Mouse (Mus musculus) neural tube, embryonic 11.5 days (tissue): ENCODE measurements around the gene Scrn1. TPM values are rescaled to one million over a fixed set of nuclear protein-coding genes. Genes with fewer than 3 reads are reported as not detected.

Source experiments
- ATAC-seq: fragments of 200-750 bp; cut with Nextera tagmentation; 2 replicates; pipeline ENCODE4 v1.8.0; 2017; ENCODE audit warnings: moderate number of reproducible peaks, mild to moderate bottlenecking, moderate TSS enrichment, moderate library complexity; ENCODE audit not compliant: insufficient read depth, low FRiP score, low TSS enrichment
- DNase-seq: peaks from one replicate; pipeline ENCODE4 v3.0.0-alpha.2; 2015; ENCODE audit warnings: low spot score
- H3K27ac ChIP-seq: fragments of 300-500 bp; sonication (generic); 2 replicates; pipeline ENCODE4 v1.5.1; 2014; ENCODE audit warnings: low read depth, mild to moderate bottlenecking, low read length
- H3K27me3 ChIP-seq: fragments of 300-500 bp; sonication (generic); 2 replicates; pipeline ENCODE4 v1.6.1; 2014; ENCODE audit warnings: mild to moderate bottlenecking, low read length, mixed read lengths; ENCODE audit not compliant: control insufficient read depth, insufficient read depth
- H3K36me3 ChIP-seq: fragments of 300-500 bp; sonication (generic); 2 replicates; pipeline ENCODE4 v1.6.1; 2014; ENCODE audit warnings: mild to moderate bottlenecking, low read length, moderate library complexity, mixed read lengths; ENCODE audit not compliant: control insufficient read depth, insufficient read depth
- H3K4me1 ChIP-seq: fragments of 300-500 bp; sonication (generic); 2 replicates; pipeline ENCODE4 v1.6.1; 2014; ENCODE audit warnings: low read length, mixed read lengths; ENCODE audit not compliant: control insufficient read depth, insufficient read depth
- H3K4me2 ChIP-seq: fragments of 300-500 bp; sonication (generic); 2 replicates; pipeline ENCODE4 v1.6.1; 2014; ENCODE audit warnings: low read depth, mild to moderate bottlenecking, moderate library complexity
- H3K4me3 ChIP-seq: fragments of 300-500 bp; sonication (generic); 2 replicates; pipeline ENCODE4 v1.5.1; 2014; ENCODE audit warnings: low read depth, low read length
- H3K9ac ChIP-seq: fragments of 300-500 bp; sonication (generic); 2 replicates; pipeline ENCODE4 v1.6.1; 2014; ENCODE audit warnings: mild to moderate bottlenecking, low read length
- H3K9me3 ChIP-seq: fragments of 300-500 bp; sonication (generic); 2 replicates; pipeline ENCODE4 v1.6.1; 2016; ENCODE audit warnings: low read length; ENCODE audit not compliant: control insufficient read depth
- WGBS: fragments of 180-500 bp; shearing (Covaris S2); extraction: QIAGEN DNeasy Blood & Tissue Kit; methylation state at CpG from one replicate; pipeline ENCODE4 v1.1.7; 2014; 5-methylcytosine and 5-hydroxymethylcytosine counted together
- polyA plus RNA-seq: library from polyadenylated mRNA; unstranded; fragments of >200 nt; fragmentation: Nextera tagmentation; extraction: Ambion mirVana; gene quantifications from 2 replicates; pipeline ENCODE4 v1.2.1, GENCODE M21; 2014

The Scrn1 gene
- polyA plus RNA-seq, 1 experiment from 2014 or later, result 66.7 TPM

- ATAC-seq, result no peak
- no peak overlapping the region for H3K4me3 ChIP-seq
Measured at GRCm38 (mm10) chr6:54506318-54506717, 60.0 kb downstream of the Scrn1 start.

GRCm38 (mm10) chr6:54502661-54503115 is 63.6 kb downstream of the Scrn1 start:
- Histone ChIP-seq H3K4me3 (no peak overlapping the region), H3K9ac (no peak overlapping the region), H3K4me2 (no peak overlapping the region), H3K27ac (no peak overlapping the region), H3K36me3 (no peaks in the 10 kb centered on the region), H3K9me3 (no peaks in the 10 kb centered on the region), H3K4me1 (no peaks in the 10 kb centered on the region), H3K27me3 (no peaks in the 10 kb centered on the region)
- 76% methylated on average over 6 of the region's 6 CpGs for WGBS
- no peak for ATAC-seq
- DNase-seq, result no peak

More at GRCm38 (mm10) chr6:54506318-54506717, 60.0 kb downstream of the Scrn1 start:
- WGBS, result 88% methylated on average over 11 of the region's 11 CpGs
- no peaks in the 10 kb centered on the region for H3K9me3 ChIP-seq
- H3K9ac ChIP-seq, result no peak overlapping the region
- peaks cover 3% of the 10 kb centered on the region for H3K4me1 ChIP-seq
- H3K27ac ChIP-seq, result no peak overlapping the region
- no peak overlapping the region for H3K4me2 ChIP-seq
- no peak for DNase-seq
- H3K27me3 ChIP-seq, result no peaks in the 10 kb centered on the region
- H3K36me3 ChIP-seq, result no peaks in the 10 kb centered on the region

GRCm38 (mm10) chr6:54496214-54496613 is 70.1 kb downstream of the Scrn1 start:
- no peaks in the 10 kb centered on the region for H3K4me1 ChIP-seq
- H3K9ac ChIP-seq, result no peak overlapping the region
- H3K27me3 ChIP-seq, result no peaks in the 10 kb centered on the region
- H3K27ac ChIP-seq, result no peak overlapping the region
- ATAC-seq (no peak), DNase-seq (no peak)
- no peaks in the 10 kb centered on the region for H3K9me3 ChIP-seq
- no peak overlapping the region for H3K4me3 ChIP-seq
- no peak overlapping the region for H3K4me2 ChIP-seq
- WGBS, result 87% methylated on average over 7 of the region's 7 CpGs
- H3K36me3 ChIP-seq, result no peaks in the 10 kb centered on the region

GRCm38 (mm10) chr6:54494612-54495398 is 71.5 kb downstream of the Scrn1 start:
- no peak overlapping the region for H3K27ac ChIP-seq

GRCm38 (mm10) chr6:54494097-54494496 is 72.2 kb downstream of the Scrn1 start:
- H3K9ac ChIP-seq, result no peak overlapping the region
- no peaks in the 10 kb centered on the region for H3K36me3 ChIP-seq
- no peak for ATAC-seq
- H3K9me3 ChIP-seq, result no peaks in the 10 kb centered on the region
- no peak for DNase-seq
- H3K27me3 ChIP-seq, result no peaks in the 10 kb centered on the region
- no peak overlapping the region for H3K4me2 ChIP-seq
- H3K4me3 ChIP-seq, result no peak overlapping the region
- H3K27ac ChIP-seq, result no peak overlapping the region
- H3K4me1 ChIP-seq, result no peaks in the 10 kb centered on the region

More at GRCm38 (mm10) chr6:54494612-54495398, 71.5 kb downstream of the Scrn1 start:
- DNase-seq (no peak), ATAC-seq (no peak)
- Histone ChIP-seq H3K36me3 (no peaks in the 10 kb centered on the region), H3K27me3 (no peaks in the 10 kb centered on the region), H3K4me1 (no peaks in the 10 kb centered on the region), H3K4me3 (no peak overlapping the region), H3K9me3 (no peaks in the 10 kb centered on the region), H3K9ac (no peak overlapping the region), H3K4me2 (no peak overlapping the region)
- 72% methylated on average over 11 of the region's 11 CpGs for WGBS

- H3K27me3 ChIP-seq, result no peaks in the 10 kb centered on the region
- no peak overlapping the region for H3K27ac ChIP-seq
- H3K9me3 ChIP-seq, result no peaks in the 10 kb centered on the region
- no peaks in the 10 kb centered on the region for H3K4me1 ChIP-seq
- ATAC-seq (no peak), DNase-seq (no peak)
- H3K4me2 ChIP-seq, result no peak overlapping the region
- H3K4me3 ChIP-seq, result no peak overlapping the region
- no peaks in the 10 kb centered on the region for H3K36me3 ChIP-seq
- whole genome bisulfite sequencing, result 56% methylated on average over 7 of the region's 7 CpGs
- no peak overlapping the region for H3K9ac ChIP-seq
Measured at GRCm38 (mm10) chr6:54491074-54491473, 75.2 kb downstream of the Scrn1 start.

- H3K4me3 ChIP-seq, result no peak overlapping the region
- ATAC-seq, result no peak
- 0 out of 2 replicates have a peak, but pooled peaks cover 3% of the 10 kb centered on the region for H3K27me3 ChIP-seq
- H3K4me2 ChIP-seq, result no peak overlapping the region
- H3K27ac ChIP-seq, result no peak overlapping the region
- 30% methylated on average over 6 of the region's 6 CpGs for WGBS
- H3K9me3 ChIP-seq, result no peaks in the 10 kb centered on the region
- no peak for DNase-seq
- 0 out of 2 replicates have a peak, but pooled peaks cover 2% of the 10 kb centered on the region for H3K4me1 ChIP-seq
- H3K9ac ChIP-seq, result no peak overlapping the region
- H3K36me3 ChIP-seq, result no peaks in the 10 kb centered on the region
Measured at GRCm38 (mm10) chr6:54485973-54486569, 80.2 kb downstream of the Scrn1 start.

- Histone ChIP-seq H3K36me3 (no peaks in the 10 kb centered on the region), H3K4me2 (peak overlapping the region; percentile 56), H3K27ac (no peak overlapping the region), H3K27me3 (0 out of 2 replicates have a peak, but pooled peaks cover 3% of the 10 kb centered on the region), H3K4me1 (0 out of 2 replicates have a peak, but pooled peaks cover 2% of the 10 kb centered on the region), H3K9ac (peak overlapping the region; percentile 39), H3K9me3 (no peaks in the 10 kb centered on the region), H3K4me3 (peak overlapping the region; percentile 27)
- WGBS, result under 1% methylated on average over 15 of the region's 25 CpGs
- no peak for ATAC-seq
- DNase-seq, result no peak
Measured at GRCm38 (mm10) chr6:54485435-54485901, 80.8 kb downstream of the Scrn1 start.
